In genomic region chr5:32458408-32459143, GRCm38 (mm10) we compare ENCODE assay signal across 8 mouse cellular contexts. TPM values are rescaled to one million over a fixed set of nuclear protein-coding genes. Genes with fewer than 3 reads are reported as not detected.
DNase-seq lines count a peak whose midpoint lies in the region; ATAC-seq lines count a peak whose summit lies in the region.

Gene Ppp1cb, plus strand, starts transcription at chr5:32458843.

- H3K4me2 ChIP-seq in hindbrain, embryonic 12.5 days (replicated peaks) = peak within 1 kb of the TSS; percentile 66

- no peaks in the 10 kb centered on the region for H3K36me3 ChIP-seq in hindbrain, embryonic 12.5 days

- H3K9me3 ChIP-seq in hindbrain, embryonic 12.5 days (replicated peaks) = no peaks in the 10 kb centered on the region

- no peaks in the 10 kb centered on the region for H3K27me3 ChIP-seq in hindbrain, embryonic 12.5 days

- peak; percentile 98 for ATAC-seq in hindbrain, embryonic 12.5 days (ENCODE audit: low FRiP score)

- under 1% methylated on average over 53 of the region's 54 CpGs for WGBS in hindbrain, embryonic 12.5 days

- peak within 1 kb of the TSS; percentile 91 for H3K4me3 ChIP-seq in hindbrain, embryonic 12.5 days

- peak; percentile 100 for DNase-seq in NIH3T3 (ENCODE audit: low read depth)
- peak; percentile 97 to 99 for DNase-seq in cerebellum, postnatal 10 days
- peak; percentile 96 to 97 for DNase-seq in frontal cortex, postnatal 10 days (ENCODE audit: low spot score in 2 of 2)
- DNase-seq in layer of hippocampus, postnatal 14 days (ENCODE audit: low spot score in 2 of 2) = peak; percentile 93 to 97
- peak; percentile 98 for DNase-seq in lung, postnatal 14 days
- peak; percentile 98 for DNase-seq in retina, adult 2 months (ENCODE audit: low read depth, low spot score)
- peak; percentile 97 to 99 for DNase-seq in thymus, postnatal 36 days

- H3K9ac ChIP-seq in hindbrain, embryonic 12.5 days = peak within 1 kb of the TSS; percentile 99

- H3K27ac ChIP-seq in hindbrain, embryonic 12.5 days = peak within 1 kb of the TSS; percentile 100

- peaks cover 10% of the 10 kb centered on the region for H3K4me1 ChIP-seq in hindbrain, embryonic 12.5 days

RNA-seq across cellular contexts. Expression of gene Ppp1cb, which starts in this region (rescaled TPM):
- polyA plus RNA-seq in hindbrain, embryonic 12.5 days (2016; fragmentation: Nextera tagmentation; extraction: Ambion mirVana) = 196 and 215 TPM in 2 replicates
- 100 to 1,000 TPM; 382 to 407 TPM for total RNA-seq in layer of hippocampus, postnatal 14 days (2021)

Comparison
In these comparisons a context has a peak if more than half of its experiments do, and no peak if none do; other contexts are left out.
1. Peak in every context shown above with its lines: DNase-seq, ATAC-seq, H3K4me3 ChIP-seq and H3K27ac ChIP-seq.